Mouse (Mus musculus) liver, adult 2 months (tissue): Measurements from ENCODE around the gene Dync1i1.

ENCODE experiments used
- CTCF ChIP-seq: fragments of 200-500 bp; IDR thresholded peaks from 2 replicates; pipeline ENCODE4 v1.5.1; 2011; ENCODE audit warnings: low read depth, low read length, control low read depth
- POLR2A ChIP-seq: fragments of 200-500 bp; IDR thresholded peaks from 2 replicates; pipeline ENCODE4 v1.6.1; 2011; ENCODE audit warnings: low read length, control low read depth; ENCODE audit not compliant: insufficient read depth; ENCODE audit errors: extremely low read depth

GRCm38 (mm10) chr6:5858371-5858770 lies 132.9 kb downstream of the Dync1i1 start:
- TF ChIP-seq CTCF (peak; percentile 66), POLR2A (no peak)
